Mouse (Mus musculus) brain, embryonic 14.5 days (tissue): Measurements from ENCODE around the gene Fbxo21.

Experiments
- CTCF ChIP-seq: fragments of 200-500 bp; IDR thresholded peaks from 2 replicates; pipeline ENCODE4 v1.5.1; 2012; ENCODE audit warnings: inconsistent platforms, mild to moderate bottlenecking, moderate library complexity, borderline replicate concordance; ENCODE audit not compliant: insufficient read depth, insufficient read length; ENCODE audit errors: extremely low read depth
- POLR2A ChIP-seq: fragments of 200-500 bp; IDR thresholded peaks from 2 replicates; pipeline ENCODE4 v1.6.1; 2012; ENCODE audit warnings: mild to moderate bottlenecking, inconsistent platforms, borderline replicate concordance; ENCODE audit not compliant: poor library complexity, insufficient read depth, insufficient read length, severe bottlenecking; ENCODE audit errors: extremely low read depth

DNA sequence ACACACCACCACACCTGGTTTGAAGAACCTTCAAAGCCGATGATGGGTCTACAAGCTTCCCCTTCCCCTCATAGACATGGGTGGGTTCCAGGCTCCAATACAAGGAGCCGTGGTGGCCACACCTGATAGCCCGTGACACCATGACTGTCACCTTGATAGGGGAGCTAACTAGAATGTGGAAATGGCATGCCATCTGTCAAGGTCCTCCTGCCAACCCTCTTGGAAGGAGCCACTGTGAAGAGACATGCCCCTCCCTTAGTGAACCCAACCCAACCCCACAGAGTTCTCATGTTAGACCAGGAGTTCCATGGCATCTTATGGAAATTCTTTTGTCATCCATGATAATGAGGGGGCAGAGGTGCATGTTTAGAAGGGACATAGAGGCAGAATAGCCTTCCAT, 39.3 kb upstream of the Fbxo21 start:
- TF ChIP-seq POLR2A (no peak), CTCF (no peak)
